Mouse (Mus musculus): ENCODE results near the gene Tifab.

- no peak for TF ChIP-seq GATA1 (IDR thresholded peaks at IDR 0.05; ENCODE audit: low read length)
- TF ChIP-seq TAL1 (IDR thresholded peaks at IDR 0.05; ENCODE audit: low read length): no peak
These were observed 44.7 kb downstream of the Tifab start for GRCm38 (mm10) chr13:56134031-56134430.

Data from erythroblast, embryonic 14.5 days (primary cell).